Mouse (Mus musculus): Measurements from ENCODE around the gene Magee1. TPM values are rescaled to one million over a fixed set of nuclear protein-coding genes. Genes with fewer than 3 reads are reported as not detected.
"Not testable (repeated sequence)": the region's sequence is repeated elsewhere in the genome, so short reads cannot be mapped to it uniquely, and the experiment has no call there.

The Magee1 gene
- total RNA-seq (2014; rRNA removed) (259 and 280 TPM in 2 replicates), polyA plus RNA-seq (2015; fragmentation: Nextera tagmentation; extraction: Ambion mirVana) (276 and 294 TPM in 2 replicates)

- H3K4me2 ChIP-seq (ENCODE audit: low read depth, low read length, poor library complexity, severe bottlenecking) = peak within 1 kb of the TSS; percentile 64
- ATAC-seq (ENCODE audit: low FRiP score) (peak; percentile 85), DNase-seq (ENCODE audit: low spot score) (peak; percentile 80)
- H3K27ac ChIP-seq (ENCODE audit: low read depth, low read length) = peak within 1 kb of the TSS; percentile 90
- no peaks in the 10 kb centered on the region for H3K9me3 ChIP-seq (ENCODE audit: low read length)
- TF ChIP-seq CTCF (IDR thresholded peaks at IDR 0.05) = no peak
- H3K4me1 ChIP-seq (ENCODE audit: insufficient read depth, low read length) = 0 out of 2 replicates have a peak, but pooled peaks cover 3% of the 10 kb centered on the region
- H3K27me3 ChIP-seq (ENCODE audit: insufficient read depth, low read length) = peaks cover 13% of the 10 kb centered on the region; the same call in 1 of the 2 replicates
- H3K9ac ChIP-seq (replicated peaks; ENCODE audit: low read length, poor library complexity, severe bottlenecking) = peak within 1 kb of the TSS; percentile 84
- WGBS = 12% methylated on average over 58 of the region's 65 CpGs
- peak within 1 kb of the TSS; percentile 63 for H3K4me3 ChIP-seq (ENCODE audit: low read depth, low read length)
- no peaks in the 10 kb centered on the region for H3K36me3 ChIP-seq (ENCODE audit: insufficient read depth, low read length)
Measured at GRCm38 (mm10) chrX:105120275-105121226, at the start of gene Magee1. TSS of gene Magee1 (plus strand) at chrX:105120378.

GRCm38 (mm10) chrX:105079151-105079550 lies 41.0 kb upstream of the Magee1 start:
- no peak for TF ChIP-seq CTCF (IDR thresholded peaks at IDR 0.05)
- no peak for DNase-seq (ENCODE audit: low spot score)
- 9% methylated on average over 12 of the region's 12 CpGs for WGBS
- H3K27ac ChIP-seq (ENCODE audit: low read depth, low read length) = peak overlapping the region; percentile 59
- H3K27me3 ChIP-seq (ENCODE audit: insufficient read depth, low read length) = no peaks in the 10 kb centered on the region
- H3K4me1 ChIP-seq (ENCODE audit: insufficient read depth, low read length) = no peaks in the 10 kb centered on the region
- peak overlapping the region; percentile 48 for H3K4me3 ChIP-seq (ENCODE audit: low read depth, low read length)
- no peaks in the 10 kb centered on the region for H3K36me3 ChIP-seq (ENCODE audit: insufficient read depth, low read length)
- peak; percentile 51 for ATAC-seq (ENCODE audit: low FRiP score)
- no peaks in the 10 kb centered on the region for H3K9me3 ChIP-seq (ENCODE audit: low read length)
- H3K4me2 ChIP-seq (ENCODE audit: low read depth, low read length, poor library complexity, severe bottlenecking) = peak overlapping the region; percentile 56
- H3K9ac ChIP-seq (replicated peaks; ENCODE audit: low read length, poor library complexity, severe bottlenecking) = peak overlapping the region; percentile 50; the same call in 1 of the 2 replicates

GRCm38 (mm10) chrX:105079615-105080092 lies 40.5 kb upstream of the Magee1 start, which contains the start of gene Pbdc1:
TSS of gene Pbdc1 (plus strand) at chrX:105079756.
- peak; percentile 27; the same call in 1 of the 2 replicates for TF ChIP-seq CTCF (IDR thresholded peaks at IDR 0.05)

GRCm38 (mm10) chrX:105080096-105080495 lies 40.1 kb upstream of the Magee1 start:
- Histone ChIP-seq H3K9me3 (ENCODE audit: low read length) (no peaks in the 10 kb centered on the region), H3K9ac (replicated peaks; ENCODE audit: low read length, poor library complexity, severe bottlenecking) (0 out of 2 replicates have a peak overlapping the region, but pooled peaks have one; percentile 42), H3K4me3 (ENCODE audit: low read depth, low read length) (peak overlapping the region; percentile 48), H3K27ac (ENCODE audit: low read depth, low read length) (0 out of 2 replicates have a peak overlapping the region, but pooled peaks have one; percentile 57), H3K4me2 (ENCODE audit: low read depth, low read length, poor library complexity, severe bottlenecking) (peak overlapping the region; percentile 65), H3K36me3 (ENCODE audit: insufficient read depth, low read length) (no peaks in the 10 kb centered on the region), H3K4me1 (ENCODE audit: insufficient read depth, low read length) (no peaks in the 10 kb centered on the region), H3K27me3 (ENCODE audit: insufficient read depth, low read length) (no peaks in the 10 kb centered on the region)
- no peak for DNase-seq (ENCODE audit: low spot score)
- no peak for TF ChIP-seq CTCF (IDR thresholded peaks at IDR 0.05)
- 12% methylated on average over 8 of the region's 8 CpGs for WGBS
- ATAC-seq (ENCODE audit: low FRiP score) = no peak; the same call in 1 of the 2 replicates

More at GRCm38 (mm10) chrX:105079615-105080092, 40.5 kb upstream of the Magee1 start, which contains the start of gene Pbdc1:
- 4% methylated on average over 35 of the region's 35 CpGs for WGBS
- Histone ChIP-seq H3K27ac (ENCODE audit: low read depth, low read length) (peak within 1 kb of the TSS; percentile 59), H3K4me2 (ENCODE audit: low read depth, low read length, poor library complexity, severe bottlenecking) (peak within 1 kb of the TSS; percentile 65), H3K9me3 (ENCODE audit: low read length) (no peaks in the 10 kb centered on the region), H3K4me3 (ENCODE audit: low read depth, low read length) (peak within 1 kb of the TSS; percentile 48), H3K4me1 (ENCODE audit: insufficient read depth, low read length) (no peaks in the 10 kb centered on the region), H3K27me3 (ENCODE audit: insufficient read depth, low read length) (no peaks in the 10 kb centered on the region), H3K36me3 (ENCODE audit: insufficient read depth, low read length) (no peaks in the 10 kb centered on the region), H3K9ac (replicated peaks; ENCODE audit: low read length, poor library complexity, severe bottlenecking) (peak within 1 kb of the TSS; percentile 50)
- peak; percentile 98 for ATAC-seq (ENCODE audit: low FRiP score)
- peak; percentile 95 for DNase-seq (ENCODE audit: low spot score)

GRCm38 (mm10) chrX:105083013-105083412 lies 37.2 kb upstream of the Magee1 start:
- H3K4me3 ChIP-seq (ENCODE audit: low read depth, low read length); ATAC-seq (ENCODE audit: low FRiP score); H3K4me2 ChIP-seq (ENCODE audit: low read depth, low read length, poor library complexity, severe bottlenecking); DNase-seq (ENCODE audit: low spot score); H3K9me3 ChIP-seq (ENCODE audit: low read length); H3K36me3 ChIP-seq (ENCODE audit: insufficient read depth, low read length); H3K9ac ChIP-seq (replicated peaks; ENCODE audit: low read length, poor library complexity, severe bottlenecking); H3K27ac ChIP-seq (ENCODE audit: low read depth, low read length); H3K27me3 ChIP-seq (ENCODE audit: insufficient read depth, low read length); H3K4me1 ChIP-seq (ENCODE audit: insufficient read depth, low read length): not testable (repeated sequence)
- 88% methylated on average over 7 of the region's 7 CpGs for WGBS
